Mouse (Mus musculus) limb, embryonic 14.5 days (tissue): ENCODE measurements around the gene Lao1. TPM values are rescaled to one million over a fixed set of nuclear protein-coding genes. Genes with fewer than 3 reads are reported as not detected.
A peak's percentile ranks its signal among the peaks of the same experiment; 100 is the strongest.

ENCODE experiments used
- ATAC-seq: fragments of 200-750 bp; cut with Nextera tagmentation; 2 replicates; pipeline ENCODE4 v1.8.0; 2017; ENCODE audit warnings: low read depth, moderate number of reproducible peaks, moderate TSS enrichment; ENCODE audit not compliant: low FRiP score
- DNase-seq: peaks from one replicate; pipeline ENCODE4 v3.0.0-alpha.2; 2015; ENCODE audit warnings: low spot score
- H3K27ac ChIP-seq: fragments of 300-500 bp; sonication (generic); replicated peaks from 2 replicates; pipeline ENCODE4 v1.5.1; 2014; ENCODE audit warnings: low read depth, mild to moderate bottlenecking, low read length, moderate library complexity, mixed read lengths
- H3K27me3 ChIP-seq: fragments of 300-500 bp; sonication (generic); 2 replicates; pipeline ENCODE4 v1.6.1; 2014; ENCODE audit warnings: low read length, mixed read lengths; ENCODE audit not compliant: control insufficient read depth, insufficient read depth
- H3K36me3 ChIP-seq: fragments of 300-500 bp; sonication (generic); 2 replicates; pipeline ENCODE4 v1.6.1; 2014; ENCODE audit warnings: mild to moderate bottlenecking, low read length, moderate library complexity, mixed read lengths; ENCODE audit not compliant: control insufficient read depth, insufficient read depth
- H3K4me1 ChIP-seq: fragments of 300-500 bp; sonication (generic); 2 replicates; pipeline ENCODE4 v1.6.1; 2014; ENCODE audit warnings: antibody characterized with exemption, low read length, mixed read lengths; ENCODE audit not compliant: control insufficient read depth, insufficient read depth
- H3K4me2 ChIP-seq: fragments of 300-500 bp; sonication (generic); replicated peaks from 2 replicates; pipeline ENCODE4 v1.6.1; 2014; ENCODE audit warnings: low read depth, mild to moderate bottlenecking, low read length, moderate library complexity; ENCODE audit not compliant: severe bottlenecking
- H3K4me3 ChIP-seq: fragments of 300-500 bp; sonication (generic); replicated peaks from 2 replicates; pipeline ENCODE4 v1.5.1; 2014; ENCODE audit warnings: low read length
- H3K9ac ChIP-seq: fragments of 300-500 bp; sonication (generic); 2 replicates; pipeline ENCODE4 v1.6.1; 2014; ENCODE audit warnings: mild to moderate bottlenecking, low read depth, low read length, moderate library complexity; ENCODE audit not compliant: severe bottlenecking
- H3K9me3 ChIP-seq: fragments of 300-500 bp; sonication (generic); 2 replicates; pipeline ENCODE4 v1.6.1; 2016; ENCODE audit warnings: low read length; ENCODE audit not compliant: control insufficient read depth
- POLR2A ChIP-seq: fragments of 200-500 bp; IDR thresholded peaks from 2 replicates; pipeline ENCODE4 v1.8.0; 2012; ENCODE audit warnings: inconsistent platforms, mild to moderate bottlenecking, moderate library complexity, borderline replicate concordance; ENCODE audit not compliant: insufficient read depth, insufficient read length; ENCODE audit errors: extremely low read depth
- WGBS: fragments of 180-500 bp; shearing (Covaris S2); extraction: QIAGEN DNeasy Blood & Tissue Kit; methylation state at CpG from one replicate; pipeline ENCODE4 v1.1.7; 2014; 5-methylcytosine and 5-hydroxymethylcytosine counted together
- polyA plus RNA-seq, 2 experiments: library from polyadenylated mRNA; depleted of rRNA in 1 of 2; stranded (reverse) in 1 of 2; unstranded in 1 of 2; fragments of >200 nt; fragmentation: Nextera tagmentation in 1 of 2; extraction: Ambion mirVana in 1 of 2; gene quantifications; 2 replicates each; pipeline versions ENCODE4 v1.2.1 to v1.2.3; 2012 to 2014

The Lao1 gene
- polyA plus RNA-seq, 2 experiments = not detected

GRCm38 (mm10) chr4:119007602-119008001, 46.2 kb downstream of the Lao1 start:
- Histone ChIP-seq H3K4me3 (no peak overlapping the region), H3K36me3 (no peaks in the 10 kb centered on the region), H3K9me3 (no peaks in the 10 kb centered on the region), H3K9ac (no peak overlapping the region), H3K4me2 (no peak overlapping the region), H3K27ac (no peak overlapping the region), H3K27me3 (no peaks in the 10 kb centered on the region), H3K4me1 (0 out of 2 replicates have a peak, but pooled peaks cover 4% of the 10 kb centered on the region)
- WGBS = 83% methylated on average over 6 of the region's 6 CpGs
- ATAC-seq = no peak
- DNase-seq = no peak
- no peak for TF ChIP-seq POLR2A

GRCm38 (mm10) chr4:119008476-119008875, 47.1 kb downstream of the Lao1 start:
- Histone ChIP-seq H3K4me2 (no peak overlapping the region), H3K4me3 (no peak overlapping the region), H3K9ac (0 out of 2 replicates have a peak overlapping the region, but pooled peaks have one; percentile 12), H3K4me1 (0 out of 2 replicates have a peak, but pooled peaks cover 4% of the 10 kb centered on the region), H3K27me3 (no peaks in the 10 kb centered on the region), H3K27ac (no peak overlapping the region), H3K9me3 (no peaks in the 10 kb centered on the region), H3K36me3 (no peaks in the 10 kb centered on the region)
- ATAC-seq = no peak
- WGBS = 30% methylated on average over 5 of the region's 6 CpGs
- TF ChIP-seq POLR2A = no peak
- no peak for DNase-seq

GRCm38 (mm10) chr4:119009814-119010213, 48.4 kb downstream of the Lao1 start:
- no peak for DNase-seq
- Histone ChIP-seq H3K27me3 (no peaks in the 10 kb centered on the region), H3K9ac (no peak overlapping the region), H3K9me3 (no peaks in the 10 kb centered on the region), H3K27ac (no peak overlapping the region), H3K4me3 (no peak overlapping the region), H3K4me1 (0 out of 2 replicates have a peak, but pooled peaks cover 4% of the 10 kb centered on the region), H3K36me3 (no peaks in the 10 kb centered on the region), H3K4me2 (no peak overlapping the region)
- WGBS = 73% methylated on average over 8 of the region's 8 CpGs
- ATAC-seq = no peak
- no peak for TF ChIP-seq POLR2A

- Histone ChIP-seq H3K27ac (no peak overlapping the region), H3K4me2 (no peak overlapping the region), H3K4me1 (0 out of 2 replicates have a peak, but pooled peaks cover 4% of the 10 kb centered on the region), H3K9me3 (no peaks in the 10 kb centered on the region), H3K27me3 (no peaks in the 10 kb centered on the region), H3K9ac (no peak overlapping the region), H3K36me3 (no peaks in the 10 kb centered on the region), H3K4me3 (no peak overlapping the region)
- no peak for ATAC-seq
- DNase-seq = no peak
- 59% methylated on average over 10 of the region's 10 CpGs for WGBS
- no peak for TF ChIP-seq POLR2A
Observed at GRCm38 (mm10) chr4:119011050-119011680, 49.8 kb downstream of the Lao1 start.

- H3K4me1 ChIP-seq = 0 out of 2 replicates have a peak, but pooled peaks cover 4% of the 10 kb centered on the region
- no peak for TF ChIP-seq POLR2A
- DNase-seq = no peak
- H3K9ac ChIP-seq = no peak overlapping the region
- no peak overlapping the region for H3K27ac ChIP-seq
- H3K4me3 ChIP-seq = no peak overlapping the region
- no peak overlapping the region for H3K4me2 ChIP-seq
- no peak for ATAC-seq
- no peaks in the 10 kb centered on the region for H3K36me3 ChIP-seq
- H3K9me3 ChIP-seq = no peaks in the 10 kb centered on the region
- WGBS = 90% methylated on average over 5 of the region's 5 CpGs
- no peaks in the 10 kb centered on the region for H3K27me3 ChIP-seq
Observed at GRCm38 (mm10) chr4:119013031-119013430, 51.7 kb downstream of the Lao1 start.
